Mouse (Mus musculus) kidney, adult 2 months (tissue): ENCODE measurements around the gene Mst1.

Source experiments
- CTCF ChIP-seq: fragments of 200-500 bp; conservative IDR thresholded peaks from 2 replicates; pipeline ENCODE4 v1.5.1; 2011; ENCODE audit warnings: low read depth, mild to moderate bottlenecking, control low read depth, low read length, moderate library complexity, mixed read lengths; ENCODE audit not compliant: insufficient read depth, insufficient read length
- POLR2A ChIP-seq: fragments of 200-500 bp; IDR thresholded peaks from one replicate; pipeline ENCODE4 v1.6.1; 2011; ENCODE audit warnings: low read depth, low read length, control low read depth

DNA sequence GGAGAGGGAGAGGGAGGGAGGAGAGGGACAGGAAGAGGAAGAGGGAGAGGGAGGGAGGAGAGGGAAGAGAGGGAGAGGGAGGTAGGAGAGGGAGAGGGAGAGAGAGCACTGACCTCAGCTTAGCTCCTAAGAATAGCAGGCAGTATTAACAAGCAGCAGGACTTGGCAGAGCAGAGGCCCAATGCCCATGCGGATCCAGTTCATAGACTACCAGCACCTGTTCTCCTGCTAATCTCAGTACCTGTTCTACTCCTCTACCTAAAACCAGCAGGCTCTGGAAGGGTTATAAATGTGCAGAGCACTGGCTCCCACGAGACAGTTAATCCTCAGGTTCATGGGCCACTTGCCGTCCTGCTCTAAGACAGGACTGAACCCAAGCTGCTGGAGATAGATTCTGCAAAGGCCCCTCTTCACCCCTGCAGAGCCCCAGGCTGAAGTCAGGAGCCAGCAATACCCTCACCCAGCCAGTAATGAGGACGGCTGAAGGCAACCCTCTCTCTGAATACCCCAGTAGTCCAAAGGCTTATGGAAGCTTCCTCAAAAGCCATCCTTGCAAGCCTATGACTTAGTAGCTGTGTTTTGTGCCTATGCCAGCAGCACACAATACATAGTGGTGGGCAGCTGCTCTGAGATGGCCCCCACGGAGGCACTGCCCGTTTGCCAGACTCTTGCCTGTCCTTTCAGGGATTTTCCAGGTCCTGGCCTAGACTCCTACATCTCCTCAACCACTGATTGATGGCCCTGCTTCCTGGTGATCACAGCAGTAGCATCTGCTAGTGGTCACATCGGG is 6.9 kb upstream of the Mst1 start:
- TF ChIP-seq POLR2A (no peak), CTCF (no peak)
